Mouse (Mus musculus): ENCODE measurements around the gene Otud7b. TPM values are rescaled to one million over a fixed set of nuclear protein-coding genes. Genes with fewer than 3 reads are reported as not detected.

Otud7b gene
- 10 to 100 TPM; 44.4 to 44.7 TPM for total RNA-seq (2021)
- long read RNA-seq, experiment 1, full-length matches to known transcripts = 3 of 10 reads
- long read RNA-seq, experiment 1, partial matches to known transcripts = 0 of 10 reads
- long read RNA-seq, experiment 1, other reads (novel, unspliced or antisense) = 7 of 10 reads
- long read RNA-seq, experiment 2, full-length matches to known transcripts = 3 of 20 reads
- long read RNA-seq, experiment 2, partial matches to known transcripts = 10 of 20 reads
- long read RNA-seq, experiment 2, other reads (novel, unspliced or antisense) = 7 of 20 reads

DNA sequence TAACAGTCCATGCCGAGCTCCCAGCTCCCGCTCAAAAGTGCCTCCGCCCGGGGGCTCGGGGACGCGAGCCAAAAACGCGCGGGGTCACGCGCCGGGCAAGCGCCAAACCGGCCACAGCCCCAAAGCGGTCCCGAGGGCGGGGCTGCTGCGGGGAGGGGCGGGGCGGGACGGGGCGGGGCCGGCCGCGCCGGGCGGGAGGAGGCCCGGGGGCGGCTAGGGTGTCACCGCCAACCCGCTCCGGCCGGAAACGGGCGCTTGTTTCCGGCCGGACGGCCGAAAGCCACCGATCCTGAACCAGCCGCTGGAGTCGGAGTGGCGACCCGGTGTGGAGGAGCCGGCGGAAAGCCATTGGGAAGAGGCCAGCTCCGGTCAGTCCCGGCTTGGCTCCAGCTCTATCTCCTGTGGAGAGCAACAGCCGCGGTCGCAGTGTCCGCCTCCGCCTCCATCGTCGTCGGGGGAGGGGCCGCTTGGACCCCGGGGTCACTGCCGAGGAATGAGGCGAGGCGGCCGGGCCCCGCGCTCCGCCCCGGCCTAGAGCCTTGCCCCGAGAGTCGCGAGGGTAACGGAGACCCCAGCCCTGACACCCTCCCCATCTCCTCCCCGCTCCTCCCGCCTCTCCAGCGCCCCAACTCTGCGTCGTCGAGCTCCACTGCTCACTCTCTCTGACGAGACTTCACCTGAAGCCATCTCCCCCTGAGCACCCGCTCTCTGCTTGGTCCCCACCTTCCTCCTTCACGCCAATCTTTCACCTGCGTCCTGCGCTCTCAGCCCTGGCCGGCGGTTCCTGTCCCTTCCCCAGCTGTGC lies at the start of gene Otud7b:
Gene Otud7b (plus strand): TSS at position 267 of the 805 bp plus-strand sequence.
- intact Hi-C loops (cut with DNase I; ENCODE audit: low total_unique reads) = loop anchor here (5.0 kb wide), 1 partner anchor 33 kb away; no protein-coding TSS in a partner anchor
- peak; percentile 88 for DNase-seq

DNA sequence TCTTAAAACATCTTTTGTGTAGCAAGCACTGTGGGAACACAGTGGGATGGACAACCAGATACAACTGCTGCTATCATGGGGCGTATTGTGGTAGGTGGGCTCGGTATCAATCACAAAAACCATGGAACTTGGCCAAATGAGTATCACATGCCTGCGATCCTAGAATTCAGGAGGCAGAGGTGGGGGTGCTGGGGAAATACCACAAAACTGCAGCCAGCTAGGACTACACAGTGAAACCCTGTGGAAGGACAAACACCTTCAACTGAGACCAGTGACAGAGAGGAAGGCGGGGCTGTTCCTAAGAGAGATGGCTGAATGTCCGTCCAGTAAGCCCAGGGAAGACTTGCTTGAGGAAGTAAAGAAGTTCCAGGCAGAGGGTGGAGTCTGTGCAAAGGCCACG lies 49.0 kb upstream of the Otud7b start:
- DNase-seq = no peak
- intact Hi-C loops (cut with DNase I; ENCODE audit: low total_unique reads) = loop anchor here (10.0 kb wide), 1 partner anchor 190 kb away; no protein-coding TSS in a partner anchor

DNA sequence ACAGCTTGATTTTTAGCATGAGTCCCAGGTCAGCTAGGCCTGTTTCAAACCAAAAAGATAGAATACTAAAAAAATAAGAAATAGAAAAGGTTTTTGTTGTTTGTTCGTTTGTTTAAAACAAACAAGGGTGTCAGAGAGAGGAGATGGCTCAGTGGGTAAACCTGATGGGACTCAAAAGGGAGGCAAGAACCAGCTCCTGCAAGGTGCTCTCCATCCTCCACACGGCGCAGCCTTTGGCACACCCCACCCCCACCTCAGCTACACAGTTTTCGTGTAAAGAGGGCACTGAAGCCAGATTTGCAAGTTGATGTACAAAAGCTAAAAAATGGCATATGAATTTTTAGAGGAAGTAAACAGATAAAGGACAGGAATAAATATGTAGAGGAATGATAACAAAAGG lies 48.3 kb upstream of the Otud7b start:
- no peak for DNase-seq
- intact Hi-C loops (cut with DNase I; ENCODE audit: low total_unique reads) = loop anchor here (10.0 kb wide), 1 partner anchor 191 kb away; no protein-coding TSS in a partner anchor

DNA sequence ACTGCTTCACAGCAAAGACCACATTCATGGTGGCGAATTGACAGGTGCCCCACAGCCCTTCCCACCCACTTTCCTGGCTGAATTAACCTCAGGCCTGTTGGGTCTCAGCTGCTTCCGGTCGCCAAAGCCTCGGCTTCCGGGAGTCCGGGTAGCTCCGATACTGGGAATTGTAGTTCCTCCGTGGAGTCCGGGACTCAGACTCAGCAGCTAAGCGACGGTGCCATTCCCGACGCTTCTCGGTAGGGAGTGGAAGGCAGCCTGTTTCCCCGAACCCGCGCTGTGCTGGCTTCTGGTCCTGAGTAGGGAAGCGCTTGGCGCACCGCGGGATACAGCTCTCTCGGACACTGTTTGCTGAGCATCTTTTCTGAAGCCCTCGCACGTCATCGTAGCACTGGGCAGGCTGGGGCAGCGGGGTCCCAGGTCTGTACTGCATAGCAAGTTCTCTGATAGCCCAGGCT lies 46.6 kb upstream of the Otud7b start:
- DNase-seq = peak; percentile 86
- intact Hi-C loops (cut with DNase I; ENCODE audit: low total_unique reads) = loop anchor here (10.0 kb wide), 1 partner anchor 193 kb away; no protein-coding TSS in a partner anchor

DNA sequence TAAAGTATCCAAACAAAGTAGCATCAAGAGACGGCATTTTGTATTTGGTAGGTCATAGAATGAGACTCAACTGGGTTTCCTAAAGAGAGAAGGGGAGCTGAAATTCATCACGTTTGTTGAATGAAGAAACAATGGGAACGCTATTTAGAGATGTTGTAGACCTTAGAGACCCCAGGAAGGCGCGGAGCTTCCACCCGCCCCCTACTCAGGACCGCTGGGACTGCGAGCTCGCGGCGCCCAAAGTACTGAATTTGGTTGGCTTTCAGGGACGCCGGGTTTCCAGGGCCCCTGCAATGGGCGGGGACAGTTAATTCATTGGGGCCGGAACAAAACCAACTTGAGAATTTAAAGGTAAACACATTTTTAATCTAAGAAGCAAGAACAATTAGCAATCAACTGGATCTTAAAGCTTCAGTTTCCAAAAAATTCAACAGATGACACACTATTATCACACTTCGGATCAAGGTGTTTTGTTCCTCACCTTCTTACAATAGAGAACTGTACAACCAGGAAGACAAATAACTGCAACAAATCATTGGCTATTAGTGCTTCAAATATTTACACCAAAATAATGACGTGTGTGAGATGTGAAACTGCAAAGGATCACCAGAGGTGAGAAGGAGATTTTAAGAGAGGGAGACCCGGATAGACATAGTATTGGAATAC lies 46.0 kb upstream of the Otud7b start, which contains the start of gene Vps45:
Gene Vps45 (minus strand): TSS at position 236 of the 666 bp plus-strand sequence.
- intact Hi-C loops (cut with DNase I; ENCODE audit: low total_unique reads) = loop anchor here (10.0 kb wide), 1 partner anchor 194 kb away; no protein-coding TSS in a partner anchor
- peak; percentile 58 for DNase-seq

DNA sequence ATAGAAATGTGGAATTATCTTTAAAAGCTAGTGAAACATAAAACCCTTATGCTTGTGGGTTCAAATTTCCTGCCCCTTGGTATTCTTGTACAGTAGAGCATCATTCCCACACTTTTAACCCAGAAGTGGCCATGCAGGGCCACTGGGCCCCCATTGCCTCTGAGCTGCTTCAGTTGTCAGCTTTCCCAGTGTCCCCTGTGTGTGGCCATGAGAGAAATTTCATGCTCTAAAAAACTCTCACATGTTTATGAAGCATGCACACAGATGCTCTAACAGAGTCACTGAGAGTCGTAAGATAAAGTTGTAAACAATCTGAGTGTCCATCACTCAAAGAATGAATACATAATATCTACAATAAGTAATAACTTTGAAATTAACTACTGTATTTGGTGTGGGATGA lies 44.2 kb upstream of the Otud7b start:
- intact Hi-C loops (cut with DNase I; ENCODE audit: low total_unique reads) = no loop called here
- DNase-seq = no peak

DNA sequence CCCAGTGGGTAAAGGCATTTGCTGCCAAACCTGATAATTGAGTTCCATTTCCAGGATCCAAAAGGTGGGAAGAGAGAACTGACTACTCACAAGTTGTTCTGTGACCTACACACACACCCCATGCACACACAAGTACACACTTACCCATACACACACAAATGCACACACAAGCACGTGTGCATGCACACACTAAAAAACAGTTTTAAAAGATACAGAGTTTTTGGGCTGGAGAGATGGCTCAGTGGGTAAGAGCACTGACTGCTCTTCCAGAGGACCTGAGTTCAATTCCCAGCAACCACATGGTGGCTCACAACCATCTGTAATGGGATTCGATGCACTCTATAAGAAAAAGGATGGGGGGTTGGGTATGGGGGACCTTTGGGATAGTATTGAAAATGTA lies 41.0 kb upstream of the Otud7b start:
- intact Hi-C loops (cut with DNase I; ENCODE audit: low total_unique reads) = no loop called here

DNA sequence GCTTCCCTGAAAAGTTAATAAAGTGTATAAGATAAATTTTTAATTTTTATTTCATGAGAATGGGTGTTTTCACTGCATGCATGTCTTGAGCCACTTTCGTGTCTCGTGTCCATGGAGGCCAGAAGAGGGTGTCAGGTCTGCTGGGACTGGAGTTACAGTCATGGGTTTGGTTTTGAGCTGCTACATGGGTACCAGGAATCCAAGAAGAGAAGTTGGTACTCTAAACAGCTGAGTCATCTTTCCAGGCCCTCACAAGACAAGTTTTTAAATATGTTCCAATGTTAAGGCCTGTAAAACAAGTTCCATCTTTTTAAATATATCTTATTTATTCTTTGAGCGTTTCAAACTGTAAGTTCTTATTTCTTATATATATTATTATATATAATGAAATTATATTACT lies 40.1 kb upstream of the Otud7b start:
- intact Hi-C loops (cut with DNase I; ENCODE audit: low total_unique reads) = no loop called here
- DNase-seq = no peak

More for the DNA sequence above, 41.0 kb upstream of the Otud7b start:
- DNase-seq = no peak

DNA sequence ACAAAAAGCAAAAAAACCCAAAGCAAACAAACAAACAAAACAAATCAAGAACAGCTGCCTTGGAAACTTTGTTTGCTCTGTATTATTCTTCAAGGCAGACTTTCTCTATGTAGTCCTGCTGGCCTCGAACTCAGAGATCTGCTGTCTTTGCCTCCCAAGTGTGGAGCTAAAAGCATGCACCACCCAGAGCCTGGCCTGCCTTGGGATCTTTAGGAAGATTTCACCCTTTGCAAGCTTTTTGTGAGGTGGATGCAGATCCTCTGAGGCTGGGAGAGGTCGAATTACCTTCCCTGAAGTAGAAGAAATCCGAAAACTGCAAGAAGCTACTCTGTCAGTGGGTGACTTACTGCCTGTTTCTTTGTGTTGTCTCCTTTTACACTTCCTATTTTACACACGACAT lies 39.2 kb upstream of the Otud7b start:
- intact Hi-C loops (cut with DNase I; ENCODE audit: low total_unique reads) = loop anchor here (5.0 kb wide), 1 partner anchor 82 kb away; no protein-coding TSS in a partner anchor

DNA sequence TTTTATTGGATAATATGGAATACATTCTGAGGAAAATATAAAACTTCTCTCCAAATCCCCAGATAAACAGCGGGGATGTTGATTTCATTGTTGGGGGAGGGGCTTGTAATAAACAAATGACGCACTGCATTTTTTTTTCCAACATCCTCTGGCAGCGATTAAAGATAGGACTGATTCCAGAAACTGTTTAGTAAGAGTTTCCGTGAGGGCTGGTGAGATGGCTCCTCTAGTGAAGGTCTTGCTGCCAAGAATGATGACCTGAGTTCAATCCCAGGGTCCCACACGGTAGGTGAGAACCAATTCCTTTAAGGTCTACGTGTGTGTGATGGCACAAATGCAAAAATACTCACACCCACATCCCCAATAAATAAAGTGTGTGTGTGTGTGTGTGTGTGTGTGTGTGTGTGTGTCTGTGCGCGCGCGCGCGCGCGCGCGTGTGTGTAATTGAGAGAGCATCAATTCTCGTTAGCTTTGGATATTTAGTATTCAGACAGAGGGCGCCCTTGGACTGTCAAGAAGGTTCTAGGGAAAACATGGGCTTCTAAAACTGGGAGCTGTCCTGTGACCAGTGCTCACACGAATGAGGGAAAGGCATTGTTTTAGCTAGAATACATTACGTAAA lies 38.5 kb upstream of the Otud7b start:
- peak; percentile 40 for DNase-seq
- intact Hi-C loops (cut with DNase I; ENCODE audit: low total_unique reads) = loop anchor here (5.0 kb wide), 1 partner anchor 81 kb away; no protein-coding TSS in a partner anchor

More for the DNA sequence above, 39.2 kb upstream of the Otud7b start:
- DNase-seq = no peak

DNA sequence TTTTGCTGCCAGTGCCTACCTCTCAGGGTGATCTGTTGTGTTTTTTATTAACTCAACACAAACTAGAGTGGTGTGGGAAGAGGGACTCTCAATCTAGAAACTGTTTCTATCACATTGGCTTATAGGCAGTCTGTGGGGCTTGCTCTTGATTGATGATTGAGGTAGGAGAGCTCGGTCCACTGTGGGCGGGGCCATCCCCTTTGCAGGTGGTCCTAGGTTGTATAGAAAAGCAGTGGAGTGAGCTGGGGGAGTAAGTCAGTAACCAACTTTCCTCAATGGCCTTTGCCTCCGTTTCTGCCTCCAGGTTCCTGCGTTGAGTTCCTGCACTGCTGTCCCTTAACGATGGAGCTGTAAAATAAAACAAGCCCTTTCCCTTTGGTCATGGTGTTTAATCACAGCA lies 37.6 kb upstream of the Otud7b start:
- DNase-seq = no peak
- intact Hi-C loops (cut with DNase I; ENCODE audit: low total_unique reads) = loop anchor here (5.0 kb wide), 1 partner anchor 81 kb away; no protein-coding TSS in a partner anchor

DNA sequence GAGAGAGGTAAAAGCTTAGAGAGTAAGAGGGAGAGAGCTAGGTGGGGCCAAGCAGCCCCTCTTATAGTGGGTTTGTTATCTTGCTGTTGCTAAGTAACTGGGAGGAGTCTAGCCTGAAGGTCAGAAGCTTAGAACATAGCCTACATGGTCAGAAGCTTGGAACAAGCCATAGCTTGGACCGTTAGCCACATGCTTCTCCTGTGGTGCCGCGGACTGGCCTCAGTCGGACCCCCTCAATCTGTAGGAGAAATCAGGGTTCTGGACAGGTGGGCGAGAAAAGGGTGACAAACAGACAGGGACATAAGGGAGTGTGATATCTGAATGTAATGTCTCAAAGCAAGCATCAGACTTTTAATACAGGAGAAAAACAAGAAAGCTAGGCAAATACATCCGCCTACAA lies 35.3 kb upstream of the Otud7b start:
- intact Hi-C loops (cut with DNase I; ENCODE audit: low total_unique reads) = loop anchor here (5.0 kb wide), 1 partner anchor 78 kb away; no protein-coding TSS in a partner anchor

DNA sequence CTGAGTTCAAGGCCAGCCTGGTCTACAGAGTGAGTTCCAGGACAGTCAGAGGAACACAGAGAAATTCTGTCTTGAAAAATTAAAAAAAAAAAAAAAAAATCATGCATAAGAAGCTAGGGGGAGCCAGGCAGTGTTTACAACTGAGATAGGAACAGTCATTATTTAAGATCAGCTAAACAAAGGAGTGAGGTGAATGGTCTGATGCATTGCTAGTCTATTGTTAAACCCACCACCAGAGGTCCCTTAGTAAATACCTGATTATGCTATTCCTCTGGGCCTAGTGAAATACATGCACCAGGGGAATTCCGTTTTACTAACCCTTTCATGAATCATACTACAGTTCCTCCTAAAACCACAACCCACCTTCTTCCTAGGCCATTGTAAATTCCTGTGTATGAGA lies 34.8 kb upstream of the Otud7b start:
- intact Hi-C loops (cut with DNase I; ENCODE audit: low total_unique reads) = loop anchor here (5.0 kb wide), 1 partner anchor 78 kb away; no protein-coding TSS in a partner anchor
- DNase-seq = no peak

More for the DNA sequence above, 35.3 kb upstream of the Otud7b start:
- DNase-seq = no peak

DNA sequence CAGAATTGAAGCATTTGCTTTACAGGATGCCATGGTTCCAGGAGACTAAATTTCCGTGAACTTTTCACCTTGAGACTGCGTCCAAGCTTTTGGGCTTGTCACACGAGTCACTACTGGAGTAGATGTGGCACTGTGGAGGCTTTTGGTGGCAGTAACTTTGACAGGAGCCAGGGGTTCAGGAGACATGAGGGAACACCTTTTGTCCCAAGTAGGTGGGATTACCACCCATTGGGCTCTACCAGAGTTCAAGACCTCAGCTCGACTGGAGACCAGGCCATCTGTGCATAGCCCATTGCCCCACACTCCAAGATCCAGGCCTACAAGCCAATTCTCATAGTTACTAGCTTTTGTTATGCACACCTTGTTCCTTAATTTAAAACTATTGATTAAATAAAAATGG lies 34.1 kb upstream of the Otud7b start:
- DNase-seq = no peak
- intact Hi-C loops (cut with DNase I; ENCODE audit: low total_unique reads) = loop anchor here (10.0 kb wide), 1 partner anchor 165 kb away; the partner anchor contains the start of gene Hist2h3c2

DNA sequence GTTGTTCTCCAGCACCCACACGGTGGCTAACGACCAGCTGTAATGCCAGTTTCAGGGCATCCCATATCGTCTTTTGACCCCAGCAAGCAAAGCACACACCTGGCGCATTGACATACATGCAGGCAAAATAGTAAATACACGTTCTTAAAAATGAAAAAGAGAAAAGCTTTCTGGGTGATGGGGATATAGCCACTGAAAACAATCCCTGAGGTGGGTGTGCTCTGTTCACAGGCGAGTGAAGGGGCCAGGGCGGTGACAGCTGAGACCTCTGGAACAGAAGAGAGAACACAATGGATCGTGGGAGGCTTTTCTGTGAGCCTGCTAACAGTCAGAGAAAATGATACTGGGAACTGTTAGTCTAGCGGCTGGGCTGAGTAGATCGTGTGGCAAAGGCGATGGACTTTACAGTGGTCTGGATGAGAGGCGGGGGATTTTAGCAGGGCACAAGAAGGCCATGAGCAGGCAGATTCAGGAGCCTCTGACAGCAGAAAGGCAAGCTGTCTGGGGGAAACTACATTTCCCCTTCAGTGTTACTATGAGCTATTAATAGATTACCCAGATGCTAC lies 31.3 kb upstream of the Otud7b start:
- DNase-seq = no peak
- intact Hi-C loops (cut with DNase I; ENCODE audit: low total_unique reads) = loop anchor here (10.0 kb wide), 1 partner anchor 162 kb away; the partner anchor contains the start of gene Hist2h3c2

DNA sequence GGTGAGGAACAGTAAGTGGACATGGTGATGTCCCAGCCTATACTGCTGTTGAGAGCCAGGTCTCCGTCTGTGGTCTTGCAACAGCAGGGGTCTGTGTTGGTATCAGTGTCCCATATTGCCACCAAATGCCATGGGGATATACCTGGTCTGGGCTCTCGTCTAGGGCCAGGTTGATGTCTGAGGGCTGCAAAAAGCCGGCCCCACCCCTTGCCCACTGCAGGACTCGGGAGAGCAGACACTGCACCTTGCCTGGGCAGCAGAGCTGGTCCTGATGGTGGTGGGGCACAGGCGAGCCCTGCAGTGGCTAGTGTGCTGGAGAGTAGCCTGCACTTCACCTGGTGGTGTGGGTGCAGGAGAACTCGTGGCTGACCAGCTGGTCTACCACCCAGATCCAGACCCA lies 26.3 kb upstream of the Otud7b start:
- intact Hi-C loops (cut with DNase I; ENCODE audit: low total_unique reads) = loop anchor here (10.0 kb wide), 1 partner anchor 157 kb away; the partner anchor contains the start of gene Hist2h3c2
- DNase-seq = no peak

DNA sequence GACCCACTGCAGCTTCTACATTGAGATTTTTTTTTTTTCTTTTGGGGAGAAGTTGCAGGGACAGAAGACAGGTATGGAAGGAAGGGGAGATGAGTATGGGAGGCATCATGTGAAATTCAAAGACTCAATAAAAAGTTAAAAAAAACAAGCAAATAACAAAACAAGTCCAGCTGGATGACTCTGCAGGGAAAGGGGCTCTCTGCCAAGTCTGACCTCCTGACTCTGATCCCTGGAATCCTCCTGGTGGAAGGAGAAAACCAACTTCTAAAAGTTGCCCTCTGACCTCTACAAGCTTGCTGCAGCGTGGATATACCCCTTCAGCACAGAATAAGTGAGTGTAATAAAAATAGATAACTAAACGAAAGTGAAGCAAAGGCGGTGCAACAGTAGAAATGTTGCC lies 25.6 kb upstream of the Otud7b start:
- intact Hi-C loops (cut with DNase I; ENCODE audit: low total_unique reads) = loop anchor here (10.0 kb wide), 1 partner anchor 156 kb away; the partner anchor contains the start of gene Hist2h3c2
- DNase-seq = no peak

DNA sequence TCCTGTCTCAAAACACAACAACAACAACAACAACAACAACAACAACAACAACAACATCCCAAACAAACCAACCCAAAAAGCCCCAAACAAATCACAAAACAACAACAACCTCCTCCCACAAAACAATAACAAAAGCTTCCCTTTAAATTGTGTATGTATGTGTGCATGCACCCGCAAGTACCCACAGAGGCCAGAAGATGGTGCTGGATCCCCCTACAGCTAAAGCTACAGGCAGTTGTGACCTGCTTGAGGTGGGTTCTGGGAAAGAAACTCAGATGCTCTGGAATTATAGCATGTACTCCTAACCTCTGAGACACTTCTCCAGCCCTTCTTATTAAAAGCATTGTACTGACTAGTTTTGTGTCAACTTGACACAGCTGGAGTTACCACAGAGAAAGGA lies 23.3 kb upstream of the Otud7b start:
- DNase-seq = peak; percentile 16
- intact Hi-C loops (cut with DNase I; ENCODE audit: low total_unique reads) = loop anchor here (5.0 kb wide), 1 partner anchor 66 kb away; no protein-coding TSS in a partner anchor
